Mouse (Mus musculus): ENCODE measurements around the gene Chn2. TPM values are rescaled to one million over a fixed set of nuclear protein-coding genes. Genes with fewer than 3 reads are reported as not detected.

The Chn2 gene
- polyA plus RNA-seq, 1 experiment from 2014 or later = 9.4 TPM

DNA sequence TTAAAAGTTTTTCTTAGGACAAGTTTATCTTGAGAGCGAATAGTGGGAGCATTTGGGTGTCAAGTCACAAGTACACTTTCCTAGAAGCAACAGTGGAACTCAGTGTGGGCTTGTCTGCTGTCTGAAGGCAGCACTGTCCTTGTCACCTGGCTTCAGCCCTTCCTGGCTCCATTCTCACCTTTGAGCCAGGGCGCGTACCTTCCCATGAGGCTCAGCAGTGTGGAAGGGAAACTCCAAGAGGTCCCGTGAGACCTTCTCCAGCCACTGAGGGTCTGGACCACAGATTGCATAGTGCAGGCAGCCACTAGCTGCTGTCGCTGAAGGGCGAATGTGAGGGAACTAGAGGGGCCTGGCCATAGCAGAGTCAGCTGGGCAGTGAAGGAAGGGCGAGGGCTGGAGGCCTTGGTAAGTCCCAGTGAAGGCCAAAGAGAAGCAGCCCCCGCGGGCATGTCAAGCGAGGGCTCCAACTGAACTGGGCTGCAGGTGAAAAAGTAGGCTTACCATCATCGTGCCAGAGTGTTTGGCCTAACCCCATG lies 293.8 kb downstream of the Chn2 start:
- 68% methylated on average over 11 of the region's 11 CpGs for WGBS
- H3K9ac ChIP-seq (ENCODE audit: low read length) = no peak overlapping the region
- H3K4me1 ChIP-seq (replicated peaks; ENCODE audit: control insufficient read depth, insufficient read depth, low read length) = 0 out of 2 replicates have a peak, but pooled peaks cover 6% of the 10 kb centered on the region
- no peaks in the 10 kb centered on the region for H3K9me3 ChIP-seq (ENCODE audit: control insufficient read depth, low read length)
- H3K4me3 ChIP-seq (ENCODE audit: low read length) = no peak overlapping the region
- no peaks in the 10 kb centered on the region for H3K36me3 ChIP-seq (ENCODE audit: control insufficient read depth, insufficient read depth, low read length)
- H3K27me3 ChIP-seq (ENCODE audit: control insufficient read depth, insufficient read depth, low read depth, low read length) = 0 out of 2 replicates have a peak, but pooled peaks cover 2% of the 10 kb centered on the region
- H3K27ac ChIP-seq (ENCODE audit: low read length) = no peak overlapping the region
- ATAC-seq (ENCODE audit: low read depth) = no peak
- H3K4me2 ChIP-seq (ENCODE audit: low read depth, low read length) = no peak overlapping the region

DNA sequence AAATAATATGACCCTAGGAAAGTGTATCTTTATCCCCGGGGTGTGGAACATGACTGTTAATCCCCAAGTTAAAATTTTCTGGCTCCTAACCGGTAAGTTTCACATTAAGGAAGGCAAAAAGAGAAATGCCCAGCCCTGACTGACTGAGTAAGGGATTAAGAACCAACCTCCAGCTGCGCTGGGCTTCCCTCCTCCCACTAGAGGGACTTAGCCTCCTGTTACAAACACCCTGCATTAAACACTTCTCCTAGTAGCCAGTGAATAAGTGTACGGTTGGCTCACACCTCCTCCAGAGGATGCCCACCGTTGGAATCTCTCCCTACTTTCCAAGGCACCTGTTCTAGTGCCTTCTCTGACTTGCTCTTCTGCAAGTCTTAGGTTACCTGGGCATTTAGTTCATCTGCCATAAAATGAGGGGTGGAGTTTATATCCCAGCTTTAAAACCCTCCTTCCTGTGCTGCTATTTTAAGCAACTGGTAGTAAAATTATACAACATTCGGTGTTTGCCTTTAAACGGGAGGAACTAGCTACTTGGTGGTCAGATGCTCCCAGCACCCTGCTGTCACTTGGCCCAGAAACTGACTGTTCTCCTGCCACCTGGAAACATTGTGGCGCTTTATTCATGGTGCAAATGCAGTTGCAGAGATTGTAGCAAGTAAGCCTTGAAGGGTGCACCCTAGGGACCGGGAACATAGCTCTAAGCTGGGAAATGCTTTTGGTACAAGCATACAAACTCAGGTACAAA lies 294.5 kb downstream of the Chn2 start:
- Histone ChIP-seq H3K9me3 (ENCODE audit: control insufficient read depth, low read length) (no peaks in the 10 kb centered on the region), H3K9ac (ENCODE audit: low read length) (no peak overlapping the region), H3K36me3 (ENCODE audit: control insufficient read depth, insufficient read depth, low read length) (no peaks in the 10 kb centered on the region), H3K4me2 (ENCODE audit: low read depth, low read length) (no peak overlapping the region), H3K27me3 (ENCODE audit: control insufficient read depth, insufficient read depth, low read depth, low read length) (no peaks in the 10 kb centered on the region), H3K4me1 (replicated peaks; ENCODE audit: control insufficient read depth, insufficient read depth, low read length) (0 out of 2 replicates have a peak, but pooled peaks cover 5% of the 10 kb centered on the region), H3K4me3 (ENCODE audit: low read length) (no peak overlapping the region), H3K27ac (ENCODE audit: low read length) (no peak overlapping the region)
- ATAC-seq (ENCODE audit: low read depth) = no peak
- WGBS = 48% methylated on average over 9 of the region's 9 CpGs

DNA sequence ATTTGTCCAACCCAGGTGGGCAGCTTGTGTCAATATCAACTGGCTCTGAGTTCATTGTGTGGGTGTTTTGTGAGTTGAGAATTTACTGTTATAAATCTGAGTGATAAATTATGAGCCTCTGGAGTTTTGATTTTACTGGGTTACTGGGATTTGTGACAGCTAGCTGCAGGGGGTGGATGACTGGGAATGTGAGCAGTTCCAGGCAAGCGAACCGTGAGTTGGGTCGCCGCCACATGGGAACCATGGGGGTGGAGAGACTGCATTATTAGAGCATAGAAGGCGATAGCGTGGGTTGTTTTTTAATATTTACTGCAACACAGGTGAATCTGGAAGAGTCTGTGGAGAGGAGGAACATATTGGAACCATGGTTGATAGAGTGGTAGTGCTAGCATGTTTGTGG lies 298.0 kb downstream of the Chn2 start:
- no peak overlapping the region for H3K27ac ChIP-seq (ENCODE audit: low read length)
- H3K27me3 ChIP-seq (ENCODE audit: control insufficient read depth, insufficient read depth, low read depth, low read length) = no peaks in the 10 kb centered on the region
- no peaks in the 10 kb centered on the region for H3K9me3 ChIP-seq (ENCODE audit: control insufficient read depth, low read length)
- 90% methylated on average over 6 of the region's 6 CpGs for WGBS
- no peaks in the 10 kb centered on the region for H3K36me3 ChIP-seq (ENCODE audit: control insufficient read depth, insufficient read depth, low read length)
- H3K4me1 ChIP-seq (replicated peaks; ENCODE audit: control insufficient read depth, insufficient read depth, low read length) = 0 out of 2 replicates have a peak, but pooled peaks cover 3% of the 10 kb centered on the region
- H3K4me2 ChIP-seq (ENCODE audit: low read depth, low read length) = no peak overlapping the region
- ATAC-seq (ENCODE audit: low read depth) = no peak
- H3K9ac ChIP-seq (ENCODE audit: low read length) = no peak overlapping the region
- H3K4me3 ChIP-seq (ENCODE audit: low read length) = no peak overlapping the region

DNA sequence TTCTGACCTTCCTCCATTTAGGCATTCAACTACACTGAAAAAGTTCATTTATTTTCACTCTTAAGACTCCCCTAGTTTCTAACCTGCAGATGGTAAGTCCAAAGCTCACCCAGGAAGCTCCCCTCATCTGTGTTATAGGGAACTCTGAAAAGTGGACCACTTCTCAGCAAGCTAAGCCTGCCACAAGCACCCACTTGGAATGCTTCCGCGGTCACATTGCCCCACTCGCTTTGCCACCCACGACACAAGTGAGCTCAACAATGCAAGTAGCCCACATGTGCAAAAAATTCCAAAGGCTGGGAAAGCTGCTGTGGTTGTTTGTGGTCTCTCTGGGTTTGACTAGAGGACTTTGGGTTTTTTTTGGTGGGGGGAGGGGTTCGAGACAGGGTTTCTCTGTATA lies 301.8 kb downstream of the Chn2 start:
- 59% methylated on average over 5 of the region's 5 CpGs for WGBS
- Histone ChIP-seq H3K4me1 (replicated peaks; ENCODE audit: control insufficient read depth, insufficient read depth, low read length) (no peaks in the 10 kb centered on the region), H3K9me3 (ENCODE audit: control insufficient read depth, low read length) (no peaks in the 10 kb centered on the region), H3K27me3 (ENCODE audit: control insufficient read depth, insufficient read depth, low read depth, low read length) (no peaks in the 10 kb centered on the region), H3K27ac (ENCODE audit: low read length) (no peak overlapping the region), H3K4me2 (ENCODE audit: low read depth, low read length) (no peak overlapping the region), H3K9ac (ENCODE audit: low read length) (no peak overlapping the region), H3K4me3 (ENCODE audit: low read length) (no peak overlapping the region), H3K36me3 (ENCODE audit: control insufficient read depth, insufficient read depth, low read length) (no peaks in the 10 kb centered on the region)
- no peak for ATAC-seq (ENCODE audit: low read depth)

DNA sequence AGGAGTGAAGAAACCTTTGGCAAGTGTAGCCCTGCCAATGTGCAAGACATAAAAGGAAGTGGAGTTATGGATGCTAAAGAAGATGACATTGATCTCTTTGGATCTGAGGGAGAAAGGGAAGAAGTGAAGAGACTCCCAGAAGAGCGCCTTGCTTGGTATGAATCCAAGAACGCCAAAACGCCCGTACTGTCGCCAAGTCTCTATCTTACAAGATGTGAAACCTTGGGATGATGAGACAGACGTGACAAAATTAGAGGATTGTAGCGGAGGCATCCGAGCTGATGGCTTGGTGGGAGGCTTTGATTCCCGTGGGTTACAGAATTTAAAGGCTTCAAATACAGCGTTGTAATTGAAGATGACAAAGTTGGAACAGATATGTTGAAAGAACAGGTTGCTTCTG lies 302.9 kb downstream of the Chn2 start:
- Histone ChIP-seq H3K27ac (ENCODE audit: low read length) (no peak overlapping the region), H3K9me3 (ENCODE audit: control insufficient read depth, low read length) (no peaks in the 10 kb centered on the region), H3K27me3 (ENCODE audit: control insufficient read depth, insufficient read depth, low read depth, low read length) (no peaks in the 10 kb centered on the region), H3K36me3 (ENCODE audit: control insufficient read depth, insufficient read depth, low read length) (no peaks in the 10 kb centered on the region), H3K9ac (ENCODE audit: low read length) (no peak overlapping the region), H3K4me1 (replicated peaks; ENCODE audit: control insufficient read depth, insufficient read depth, low read length) (no peaks in the 10 kb centered on the region), H3K4me3 (ENCODE audit: low read length) (no peak overlapping the region), H3K4me2 (ENCODE audit: low read depth, low read length) (no peak overlapping the region)
- no peak for ATAC-seq (ENCODE audit: low read depth)
- WGBS = 84% methylated on average over 10 of the region's 10 CpGs

Other genes starting within 250 kb of the Chn2 start
- gene Tril, start 218.7 kb upstream of the Chn2 start, polyA plus RNA-seq (2015; fragmentation: Nextera tagmentation; extraction: Ambion mirVana) = 33.9 and 38.9 TPM in 2 replicates
- 0.10 TPM in 1 of 2 replicates, not detected in the other for gene Cpvl, start 60.9 kb upstream of the Chn2 start, polyA plus RNA-seq (2015; fragmentation: Nextera tagmentation; extraction: Ambion mirVana)